Comparison of ENCODE assay signal across 13 mouse cellular contexts in genomic region chr4:125911541-125912270, GRCm38 (mm10).
A peak's percentile ranks its signal among the peaks of the same experiment; 100 is the strongest.
DNase-seq lines count a peak whose midpoint lies in the region; ATAC-seq lines count a peak whose summit lies in the region.
"Had no signal": no experiment of that assay in that cellular context is flagged by ENCODE, and none has a peak within 500 bp of the region (broad histone marks: within the 10 kb centered on the region; RNA-seq: fewer than 3 reads in every experiment).

No protein-coding gene starts in this region.

- no peak overlapping the region for H3K4me2 ChIP-seq in midbrain, embryonic 16.5 days (ENCODE audit: low read length)
- H3K4me2 ChIP-seq in kidney, embryonic 15.5 days: peak overlapping the region; percentile 41
- peak overlapping the region; percentile 14; the same call in 1 of the 2 replicates for H3K4me2 ChIP-seq in neural tube, embryonic 11.5 days (ENCODE audit: low read depth)
- H3K4me2 ChIP-seq: heart, embryonic 11.5 days; liver, embryonic 13.5 days; midbrain, embryonic 15.5 days had no signal

- no peak overlapping the region for H3K9ac ChIP-seq in midbrain, embryonic 16.5 days (ENCODE audit: low read depth, low read length)
- no peak overlapping the region for H3K9ac ChIP-seq in kidney, embryonic 15.5 days
- H3K9ac ChIP-seq in neural tube, embryonic 11.5 days (ENCODE audit: low read length): no peak overlapping the region
- H3K9ac ChIP-seq: forebrain, postnatal 0 days; liver, embryonic 13.5 days; midbrain, embryonic 15.5 days had no signal

- H3K4me3 ChIP-seq in midbrain, embryonic 10.5 days: no peak overlapping the region
- no peak overlapping the region for H3K4me3 ChIP-seq in midbrain, embryonic 16.5 days (ENCODE audit: low read depth, low read length)
- H3K4me3 ChIP-seq in kidney, embryonic 15.5 days (replicated peaks): no peak overlapping the region
- H3K4me3 ChIP-seq in neural tube, embryonic 11.5 days (ENCODE audit: low read depth, low read length): no peak overlapping the region
- H3K4me3 ChIP-seq: liver, embryonic 13.5 days; midbrain, embryonic 15.5 days had no signal

- DNase-seq in midbrain, embryonic 10.5 days (ENCODE audit: low spot score): no peak
- peak; percentile 65 for DNase-seq in adrenal gland, postnatal 25 days
- DNase-seq in neural tube, embryonic 11.5 days (ENCODE audit: low spot score): peak; percentile 61
- DNase-seq in gastrocnemius, postnatal 36 days: no peak
- no peak for DNase-seq in gastrocnemius, adult 8-10 months (ENCODE audit: low spot score in 2 of 2)
- no peak for DNase-seq in B cell, adult 2 months

- H3K36me3 ChIP-seq in midbrain, embryonic 10.5 days: no peaks in the 10 kb centered on the region
- H3K36me3 ChIP-seq in midbrain, embryonic 16.5 days (ENCODE audit: control insufficient read depth, insufficient read depth, low read length): no peaks in the 10 kb centered on the region
- H3K36me3 ChIP-seq in kidney, embryonic 15.5 days: no peaks in the 10 kb centered on the region
- no peaks in the 10 kb centered on the region for H3K36me3 ChIP-seq in neural tube, embryonic 11.5 days (ENCODE audit: control insufficient read depth, insufficient read depth, low read length)
- H3K36me3 ChIP-seq: liver, embryonic 13.5 days; midbrain, embryonic 15.5 days had no signal

- H3K27me3 ChIP-seq in midbrain, embryonic 10.5 days (ENCODE audit: low read depth, poor library complexity, severe bottlenecking): peaks cover 69% of the 10 kb centered on the region
- no peaks in the 10 kb centered on the region for H3K27me3 ChIP-seq in midbrain, embryonic 16.5 days (ENCODE audit: control insufficient read depth, insufficient read depth, low read depth, low read length)
- H3K27me3 ChIP-seq in kidney, embryonic 15.5 days: peaks cover 43% of the 10 kb centered on the region
- H3K27me3 ChIP-seq in neural tube, embryonic 11.5 days (ENCODE audit: control insufficient read depth, insufficient read depth, low read length): no peaks in the 10 kb centered on the region; the same call in 1 of the 2 replicates

- 0 out of 2 replicates have a peak overlapping the region, but pooled peaks have one; percentile 9 for H3K27ac ChIP-seq in midbrain, embryonic 10.5 days (replicated peaks)
- H3K27ac ChIP-seq in midbrain, embryonic 16.5 days (ENCODE audit: low read length): no peak overlapping the region
- H3K27ac ChIP-seq in kidney, embryonic 15.5 days: no peak overlapping the region
- H3K27ac ChIP-seq in neural tube, embryonic 11.5 days (ENCODE audit: low read depth, low read length): peak overlapping the region; percentile 14; the same call in 1 of the 2 replicates
- H3K27ac ChIP-seq: liver, embryonic 13.5 days; midbrain, embryonic 15.5 days had no signal

- H3K9me3 ChIP-seq in midbrain, embryonic 10.5 days (replicated peaks): no peaks in the 10 kb centered on the region
- H3K9me3 ChIP-seq in midbrain, embryonic 16.5 days (replicated peaks; ENCODE audit: control insufficient read depth, low read length, poor library complexity, severe bottlenecking): no peaks in the 10 kb centered on the region
- no peaks in the 10 kb centered on the region for H3K9me3 ChIP-seq in kidney, embryonic 15.5 days (replicated peaks)
- no peaks in the 10 kb centered on the region for H3K9me3 ChIP-seq in neural tube, embryonic 11.5 days (ENCODE audit: control insufficient read depth, low read length)
- H3K9me3 ChIP-seq: liver, embryonic 13.5 days; midbrain, embryonic 15.5 days had no signal

- intact Hi-C loops in gastrocnemius, postnatal 36 days (cut with DNase I): no loop called here

- WGBS in midbrain, embryonic 10.5 days: 15% methylated on average over 24 of the region's 24 CpGs
- WGBS in midbrain, embryonic 16.5 days: 18% methylated on average over 24 of the region's 24 CpGs
- WGBS in kidney, embryonic 15.5 days: 5% methylated on average over 24 of the region's 24 CpGs
- WGBS in neural tube, embryonic 11.5 days: 5% methylated on average over 24 of the region's 24 CpGs

- no peak for ATAC-seq in midbrain, embryonic 16.5 days
- ATAC-seq in kidney, embryonic 15.5 days (replicated peaks; ENCODE audit: low FRiP score): peak; percentile 34
- peak; percentile 49; the same call in 1 of the 2 replicates for ATAC-seq in neural tube, embryonic 11.5 days (ENCODE audit: insufficient read depth, low FRiP score, low TSS enrichment)
- ATAC-seq: intestine, embryonic 16.5 days had no signal

- peaks cover 34% of the 10 kb centered on the region for H3K4me1 ChIP-seq in midbrain, embryonic 10.5 days
- no peaks in the 10 kb centered on the region for H3K4me1 ChIP-seq in midbrain, embryonic 16.5 days (ENCODE audit: control insufficient read depth, insufficient read depth, low read length)
- H3K4me1 ChIP-seq in kidney, embryonic 15.5 days: peaks cover 23% of the 10 kb centered on the region
- H3K4me1 ChIP-seq in neural tube, embryonic 11.5 days (ENCODE audit: control insufficient read depth, insufficient read depth, low read length): peaks cover 13% of the 10 kb centered on the region
- H3K4me1 ChIP-seq: liver, embryonic 13.5 days had no signal

Comparison
In these comparisons a context has a peak if more than half of its experiments do, and no peak if none do; other contexts are left out.
1. H3K27ac ChIP-seq: peak in midbrain, embryonic 10.5 days (single experiment) and neural tube, embryonic 11.5 days (single experiment); none in midbrain, embryonic 16.5 days (single experiment) and kidney, embryonic 15.5 days (single experiment).
2. DNase-seq: peak in adrenal gland, postnatal 25 days (single experiment) and neural tube, embryonic 11.5 days (single experiment); none in midbrain, embryonic 10.5 days (single experiment), gastrocnemius, postnatal 36 days (0 of 2), gastrocnemius, adult 8-10 months (0 of 2) and B cell, adult 2 months (0 of 2).